Mouse (Mus musculus): ENCODE data around the gene Bhlhb9. TPM values are rescaled to one million over a fixed set of nuclear protein-coding genes. Genes with fewer than 3 reads are reported as not detected.
A peak's percentile ranks its signal among the peaks of the same experiment; 100 is the strongest.

Bhlhb9 gene
- total RNA-seq, 1 experiment from 2014 or later = 40.1 TPM

DNA sequence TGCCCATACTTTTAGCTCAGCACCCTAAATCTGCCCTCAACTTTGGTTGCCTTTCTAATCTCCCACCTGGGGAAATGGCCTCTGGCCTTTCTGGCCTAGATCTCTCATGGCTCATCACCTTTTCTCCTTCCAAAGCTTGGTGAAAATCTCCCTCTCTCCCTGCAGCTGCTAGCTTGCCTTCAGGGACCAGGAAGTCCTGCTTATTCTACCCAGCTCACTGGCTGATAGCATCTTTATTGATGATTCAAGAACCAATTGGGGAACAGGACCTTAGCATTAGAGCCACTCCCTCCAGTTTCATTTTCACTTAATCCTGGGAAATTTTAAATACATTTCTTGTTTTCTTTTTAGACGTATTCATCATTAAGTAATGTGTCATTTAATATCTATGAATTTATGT, 79.3 kb downstream of the Bhlhb9 start:
- no peak for ATAC-seq (replicated peaks in 1 of 2; ENCODE audit: insufficient read depth in 1 of 2, low FRiP score in 2 of 2, low TSS enrichment in 1 of 2, low read depth in 1 of 2, poor library complexity in 2 of 2, severe bottlenecking in 2 of 2)

DNA sequence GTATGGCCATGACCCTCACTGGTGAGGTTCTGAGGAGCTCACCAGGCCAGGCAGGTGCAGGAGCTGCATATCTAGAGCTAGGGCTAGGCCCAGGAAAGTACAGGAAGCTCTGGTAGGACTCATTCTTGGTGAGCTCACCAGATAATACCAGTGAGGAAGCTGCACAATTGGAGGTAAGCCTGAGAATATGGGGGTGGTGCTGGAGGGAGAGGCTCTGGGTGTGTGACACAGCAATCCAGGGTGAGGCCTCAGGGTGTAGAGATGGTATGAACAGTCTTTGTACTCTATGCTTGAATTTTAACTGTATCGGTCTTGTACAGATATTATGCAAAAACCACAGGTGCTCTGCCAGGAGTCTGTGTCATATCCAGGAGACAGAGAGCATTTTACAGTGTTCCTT, 82.2 kb downstream of the Bhlhb9 start:
- no peak for ATAC-seq (replicated peaks in 1 of 2; ENCODE audit: insufficient read depth in 1 of 2, low FRiP score in 2 of 2, low TSS enrichment in 1 of 2, low read depth in 1 of 2, poor library complexity in 2 of 2, severe bottlenecking in 2 of 2)

DNA sequence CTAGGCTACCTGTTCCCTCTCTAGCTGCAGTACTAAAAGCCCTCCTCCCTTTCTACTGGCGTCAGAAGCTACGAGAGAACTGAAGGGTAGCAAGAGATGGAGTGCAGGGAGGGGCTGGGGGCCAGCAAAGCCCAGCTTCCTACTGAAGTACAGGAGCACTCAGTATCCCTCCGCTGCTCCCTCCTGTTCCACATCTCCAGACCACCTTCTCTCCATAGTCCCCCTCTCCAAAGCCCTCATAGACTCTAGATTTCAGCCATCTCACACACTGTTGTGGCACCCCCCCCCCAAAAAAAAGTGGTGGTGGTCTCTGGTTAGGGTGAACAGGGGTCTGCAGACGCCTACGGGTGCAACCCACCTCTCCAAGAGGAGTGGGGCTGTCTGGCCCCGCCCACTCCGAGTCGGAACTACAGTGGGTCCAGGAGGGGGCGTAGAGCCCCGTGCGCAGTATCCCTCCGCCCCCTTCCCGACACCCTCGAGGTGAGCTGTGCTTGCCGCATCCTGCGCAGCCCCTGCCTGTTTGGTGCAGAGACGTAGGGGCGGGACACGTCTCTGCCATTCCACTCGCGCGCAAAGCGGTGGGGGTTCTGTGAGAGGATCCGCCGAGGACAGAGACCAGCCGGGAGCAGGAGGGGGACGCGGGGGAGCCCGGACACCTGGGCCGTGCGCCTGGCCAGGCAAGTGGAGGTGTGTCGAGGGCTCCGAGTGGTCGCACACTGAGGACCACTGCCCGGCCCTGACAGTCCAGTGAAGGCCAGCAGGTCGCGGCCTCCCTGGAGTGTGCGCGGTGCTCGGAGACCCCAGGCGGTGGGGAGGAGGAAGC, 88.2 kb downstream of the Bhlhb9 start:
- ATAC-seq (replicated peaks in 1 of 2; ENCODE audit: insufficient read depth in 1 of 2, low FRiP score in 2 of 2, low TSS enrichment in 1 of 2, low read depth in 1 of 2, poor library complexity in 2 of 2, severe bottlenecking in 2 of 2) = peak; percentile 97 to 99

DNA sequence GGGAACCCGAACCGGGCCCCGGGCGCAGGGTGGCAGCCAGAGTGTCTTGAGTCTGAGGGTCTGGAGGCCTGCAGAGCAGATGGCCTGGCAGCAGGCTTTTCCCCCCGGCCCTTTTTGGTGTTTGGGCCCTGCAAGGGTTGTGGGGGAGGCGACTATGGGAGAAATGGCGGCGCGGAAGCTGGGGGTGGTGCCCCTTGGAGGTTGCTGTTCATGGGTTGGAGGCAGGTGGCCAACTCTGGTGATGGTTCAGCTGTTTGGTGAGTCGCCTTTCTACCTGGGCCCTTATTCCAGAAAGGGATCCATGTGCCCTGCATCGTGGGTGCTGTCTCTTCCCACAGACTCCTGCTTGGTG, 88.8 kb downstream of the Bhlhb9 start:
- ATAC-seq (replicated peaks in 1 of 2; ENCODE audit: insufficient read depth in 1 of 2, low FRiP score in 2 of 2, low TSS enrichment in 1 of 2, low read depth in 1 of 2, poor library complexity in 2 of 2, severe bottlenecking in 2 of 2) = peak; percentile 51 to 72

DNA sequence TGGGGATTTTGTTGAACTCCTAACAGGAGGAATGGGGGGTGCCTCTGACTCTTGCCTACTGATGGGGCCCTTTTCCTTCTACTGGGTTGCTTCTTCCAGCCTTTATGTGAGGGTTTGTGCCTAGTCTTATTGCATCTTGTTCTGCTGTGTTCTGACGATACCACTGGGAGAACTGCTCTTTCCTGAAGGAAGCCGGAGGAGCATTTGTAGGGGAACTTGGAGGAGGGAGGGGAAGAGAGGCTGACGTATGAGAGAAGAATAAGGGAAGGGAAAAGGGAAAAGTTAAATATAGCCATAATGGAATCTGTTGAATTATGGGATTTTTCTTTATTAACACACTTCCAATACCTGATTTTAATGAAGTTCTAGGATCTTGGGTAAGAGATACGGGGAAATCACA, 119.2 kb downstream of the Bhlhb9 start:
- no peak for ATAC-seq (replicated peaks in 1 of 2; ENCODE audit: insufficient read depth in 1 of 2, low FRiP score in 2 of 2, low TSS enrichment in 1 of 2, low read depth in 1 of 2, poor library complexity in 2 of 2, severe bottlenecking in 2 of 2)

DNA sequence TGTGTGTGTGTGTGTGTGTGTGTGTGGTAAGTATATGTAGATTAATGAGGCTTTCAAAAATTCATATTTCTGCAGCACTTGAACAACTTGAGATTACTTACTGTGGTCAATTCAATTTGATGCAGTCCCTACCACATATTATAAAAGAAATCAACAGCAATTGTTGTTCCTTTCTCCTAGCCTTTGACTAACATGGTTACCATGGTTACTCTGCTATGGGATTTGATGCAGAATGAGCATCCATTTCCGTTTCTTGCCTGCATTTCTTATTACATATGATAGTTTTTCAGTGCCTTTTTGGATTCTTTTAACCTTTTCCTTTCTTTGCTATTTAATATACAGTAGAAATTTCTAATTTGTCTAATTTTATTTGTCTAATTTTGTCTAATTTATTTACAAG, 119.7 kb downstream of the Bhlhb9 start:
- ATAC-seq (replicated peaks in 1 of 2; ENCODE audit: insufficient read depth in 1 of 2, low FRiP score in 2 of 2, low TSS enrichment in 1 of 2, low read depth in 1 of 2, poor library complexity in 2 of 2, severe bottlenecking in 2 of 2) = no peak

DNA sequence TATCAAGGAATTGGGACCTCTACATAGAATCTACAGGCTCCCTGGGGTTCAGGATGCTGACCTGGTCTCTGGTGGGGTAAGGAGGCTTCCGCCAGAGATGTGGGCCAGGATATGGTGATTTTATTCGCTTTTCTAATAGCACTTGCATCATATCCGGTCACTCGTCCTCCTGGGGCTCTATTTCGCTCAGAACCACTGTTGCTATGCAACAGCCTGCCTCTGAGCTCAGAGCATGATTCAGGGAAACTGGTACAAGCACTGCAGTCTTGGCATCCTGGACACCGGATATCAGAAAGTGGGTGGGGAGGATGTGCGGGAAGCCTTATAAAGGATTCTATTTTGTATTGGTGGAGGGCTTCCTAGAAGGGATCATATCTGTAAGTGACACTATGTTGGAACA, 124.8 kb downstream of the Bhlhb9 start:
- no peak for ATAC-seq (replicated peaks in 1 of 2; ENCODE audit: insufficient read depth in 1 of 2, low FRiP score in 2 of 2, low TSS enrichment in 1 of 2, low read depth in 1 of 2, poor library complexity in 2 of 2, severe bottlenecking in 2 of 2)

DNA sequence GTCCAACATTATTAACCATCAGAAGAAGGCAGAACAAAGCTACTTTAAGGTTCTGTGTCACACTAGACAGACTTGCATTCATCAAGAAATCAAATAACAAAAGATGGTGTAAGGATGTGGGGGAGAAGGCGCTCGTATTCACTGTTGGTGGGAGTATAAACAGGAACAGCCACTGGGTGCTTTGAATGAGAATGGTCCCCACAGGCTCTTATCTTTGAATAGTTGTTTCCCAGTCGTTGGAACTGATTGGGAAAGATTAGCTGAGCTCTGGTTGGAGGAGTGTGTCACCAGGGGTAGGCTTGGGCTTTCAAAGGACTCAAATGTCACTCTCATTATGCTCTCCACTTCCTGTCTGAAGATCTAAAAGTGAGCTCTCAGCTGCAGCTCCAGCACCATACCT, 128.5 kb downstream of the Bhlhb9 start:
- no peak for ATAC-seq (replicated peaks in 1 of 2; ENCODE audit: insufficient read depth in 1 of 2, low FRiP score in 2 of 2, low TSS enrichment in 1 of 2, low read depth in 1 of 2, poor library complexity in 2 of 2, severe bottlenecking in 2 of 2)

DNA sequence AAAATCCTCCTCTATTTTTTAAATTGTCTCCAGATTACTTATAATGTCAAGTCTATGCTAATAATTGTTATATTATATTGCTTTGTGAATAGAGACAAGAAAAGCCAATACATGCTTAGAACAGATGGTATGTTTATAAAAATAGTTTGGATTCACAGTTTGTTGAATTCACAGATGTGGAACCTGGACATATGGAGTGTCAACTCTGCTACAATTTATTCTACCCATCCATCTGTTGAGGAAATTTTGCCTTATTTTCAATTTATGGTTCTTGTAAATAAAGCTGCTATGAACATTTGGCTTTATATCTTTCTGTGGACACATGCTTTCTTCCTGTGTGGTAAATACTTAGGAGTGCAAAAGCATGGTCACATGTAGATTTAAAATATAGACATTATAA, 131.2 kb downstream of the Bhlhb9 start:
- no peak for ATAC-seq (replicated peaks in 1 of 2; ENCODE audit: insufficient read depth in 1 of 2, low FRiP score in 2 of 2, low TSS enrichment in 1 of 2, low read depth in 1 of 2, poor library complexity in 2 of 2, severe bottlenecking in 2 of 2)

DNA sequence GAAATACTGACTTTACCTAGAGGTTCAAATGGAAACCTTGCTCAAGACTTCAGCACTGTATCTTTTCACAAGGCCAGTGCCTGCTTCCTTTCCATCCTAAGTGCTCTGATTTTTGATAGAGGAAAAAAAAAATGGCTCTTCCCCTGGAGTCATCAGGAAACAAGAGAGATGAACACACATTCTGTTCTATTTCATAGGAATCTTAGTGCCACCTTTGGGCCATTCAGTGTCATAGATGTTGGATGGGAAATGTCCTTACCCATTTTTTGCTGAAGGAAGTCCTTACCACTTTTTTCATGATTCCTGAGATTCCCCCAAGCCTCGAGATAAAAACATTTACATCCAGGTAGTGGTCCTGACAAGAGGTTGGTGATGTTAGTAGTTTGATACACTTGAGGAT, 139.1 kb downstream of the Bhlhb9 start:
- no peak for ATAC-seq (replicated peaks in 1 of 2; ENCODE audit: insufficient read depth in 1 of 2, low FRiP score in 2 of 2, low TSS enrichment in 1 of 2, low read depth in 1 of 2, poor library complexity in 2 of 2, severe bottlenecking in 2 of 2)

Other genes with a start within 250 kb of the Bhlhb9 start
- gene Nxf7, start 198.8 kb upstream of the Bhlhb9 start, total RNA-seq (2017) = 0.38 and 1.2 TPM in 2 replicates
- not detected in 2 replicates for gene Prame, start 169.9 kb upstream of the Bhlhb9 start, total RNA-seq (2017)
- gene Tcp11x2, start 103.8 kb upstream of the Bhlhb9 start, total RNA-seq (2017) = not detected in 2 replicates
- gene Tmsb15a, start 72.3 kb upstream of the Bhlhb9 start, total RNA-seq (2017) = not detected in 2 replicates
- 11.3 and 18.4 TPM in 2 replicates for gene Armcx5, start 54.9 kb upstream of the Bhlhb9 start, total RNA-seq (2017)
- gene Gprasp1, start 54.9 kb upstream of the Bhlhb9 start, total RNA-seq (2017) = 82.7 and 85.2 TPM in 2 replicates
- gene Gprasp2, start 41.4 kb downstream of the Bhlhb9 start, total RNA-seq (2017) = 12.4 and 26.8 TPM in 2 replicates
- gene Arxes2, start 196.2 kb downstream of the Bhlhb9 start, total RNA-seq (2017) = 1.4 and 4.7 TPM in 2 replicates
- not detected in 2 replicates for gene Arxes1, start 235.8 kb downstream of the Bhlhb9 start, total RNA-seq (2017)